Mouse (Mus musculus): ENCODE results near the gene Mettl1.
"Not testable (repeated sequence)": the region's sequence is repeated elsewhere in the genome, so short reads cannot be mapped to it uniquely, and the experiment has no call there.

Gene Mettl1

GRCm38 (mm10) chr10:127068360-127069038 lies 27.3 kb downstream of the Mettl1 start:
- DNase-seq (ENCODE audit: low spot score) = no peak

- no peak for DNase-seq (ENCODE audit: low spot score)
Measured at GRCm38 (mm10) chr10:127069281-127070189, 28.3 kb downstream of the Mettl1 start.

GRCm38 (mm10) chr10:127070190-127071121 lies 29.2 kb downstream of the Mettl1 start, which contains the start of gene Tspan31:
Tspan31 (minus strand) TSS chr10:127070264.
- peak; percentile 91 for DNase-seq (ENCODE audit: low spot score)

- no peak for DNase-seq (ENCODE audit: low spot score)
Measured at GRCm38 (mm10) chr10:127071203-127071602, 30.0 kb downstream of the Mettl1 start.

GRCm38 (mm10) chr10:127072270-127072669 lies 31.1 kb downstream of the Mettl1 start:
- not testable (repeated sequence) for DNase-seq (ENCODE audit: low spot score)

- DNase-seq (ENCODE audit: low spot score) = not testable (repeated sequence)
Measured at GRCm38 (mm10) chr10:127072969-127073368, 31.8 kb downstream of the Mettl1 start.

- DNase-seq (ENCODE audit: low spot score) = no peak
Measured at GRCm38 (mm10) chr10:127073981-127074380, 32.8 kb downstream of the Mettl1 start.

- no peak for DNase-seq (ENCODE audit: low spot score)
Measured at GRCm38 (mm10) chr10:127075080-127075479, 33.9 kb downstream of the Mettl1 start, which contains the start of gene Agap2. Agap2 (plus strand) TSS chr10:127075284.

- DNase-seq (ENCODE audit: low spot score) = no peak
Measured at GRCm38 (mm10) chr10:127075651-127076050, 34.4 kb downstream of the Mettl1 start.

- no peak for DNase-seq (ENCODE audit: low spot score)
Measured at GRCm38 (mm10) chr10:127076082-127076481, 34.9 kb downstream of the Mettl1 start.

GRCm38 (mm10) chr10:127077515-127077914 lies 36.3 kb downstream of the Mettl1 start:
- no peak for DNase-seq (ENCODE audit: low spot score)

- DNase-seq (ENCODE audit: low spot score) = no peak
Measured at GRCm38 (mm10) chr10:127078001-127078676, 36.9 kb downstream of the Mettl1 start.

- DNase-seq (ENCODE audit: low spot score) = no peak
Measured at GRCm38 (mm10) chr10:127078677-127079575, 37.7 kb downstream of the Mettl1 start.

- DNase-seq (ENCODE audit: low spot score) = no peak
Measured at GRCm38 (mm10) chr10:127079665-127080391, 38.6 kb downstream of the Mettl1 start.

- DNase-seq (ENCODE audit: low spot score) = no peak
Measured at GRCm38 (mm10) chr10:127080901-127081780, 39.9 kb downstream of the Mettl1 start.

- DNase-seq (ENCODE audit: low spot score) = no peak
Measured at GRCm38 (mm10) chr10:127081996-127082620, 40.9 kb downstream of the Mettl1 start.

- DNase-seq (ENCODE audit: low spot score) = no peak
Measured at GRCm38 (mm10) chr10:127083292-127083914, 42.2 kb downstream of the Mettl1 start.

- no peak for DNase-seq (ENCODE audit: low spot score)
Measured at GRCm38 (mm10) chr10:127083915-127084306, 42.7 kb downstream of the Mettl1 start.

Measured in urinary bladder, postnatal 14 days (tissue).